Mouse (Mus musculus) erythroblast, embryonic 14.5 days (primary cell): ENCODE measurements around the gene Vmn2r89. TPM values are rescaled to one million over a fixed set of nuclear protein-coding genes. Genes with fewer than 3 reads are reported as not detected.

Experiments used
- H3K27me3 ChIP-seq: 2 replicates; pipeline ENCODE4 v1.6.1; 2012; ENCODE audit warnings: inconsistent platforms; ENCODE audit not compliant: control insufficient read depth
- H3K36me3 ChIP-seq: 2 replicates; pipeline ENCODE4 v1.6.1; 2012; ENCODE audit warnings: mild to moderate bottlenecking, inconsistent platforms; ENCODE audit not compliant: control insufficient read depth
- H3K4me1 ChIP-seq: 2 replicates; pipeline ENCODE4 v1.6.1; 2012; ENCODE audit warnings: inconsistent platforms; ENCODE audit not compliant: control insufficient read depth
- H3K4me3 ChIP-seq: replicated peaks from 2 replicates; pipeline ENCODE3; 2012; ENCODE audit warnings: moderate library complexity, mild to moderate bottlenecking, inconsistent platforms
- H3K9me3 ChIP-seq: 2 replicates; pipeline ENCODE4 v1.6.1; 2012; ENCODE audit warnings: low read length, inconsistent platforms, mixed read lengths; ENCODE audit not compliant: control insufficient read depth
- GATA1 ChIP-seq: IDR thresholded peaks from 2 replicates; pipeline ENCODE4 v1.6.1; 2012; ENCODE audit warnings: low read length, inconsistent platforms, mixed read lengths
- TAL1 ChIP-seq: IDR thresholded peaks from 3 replicates; pipeline ENCODE4 v1.6.1; 2012; ENCODE audit warnings: low read length, inconsistent platforms, mixed read lengths
- polyA plus RNA-seq: library from polyadenylated mRNA; stranded (reverse); fragments of >175 nt; gene quantifications from 2 replicates; pipeline ENCODE4 v1.2.3, GENCODE M21; 2012

The Vmn2r89 gene
- polyA plus RNA-seq, 1 experiment: not detected

DNA sequence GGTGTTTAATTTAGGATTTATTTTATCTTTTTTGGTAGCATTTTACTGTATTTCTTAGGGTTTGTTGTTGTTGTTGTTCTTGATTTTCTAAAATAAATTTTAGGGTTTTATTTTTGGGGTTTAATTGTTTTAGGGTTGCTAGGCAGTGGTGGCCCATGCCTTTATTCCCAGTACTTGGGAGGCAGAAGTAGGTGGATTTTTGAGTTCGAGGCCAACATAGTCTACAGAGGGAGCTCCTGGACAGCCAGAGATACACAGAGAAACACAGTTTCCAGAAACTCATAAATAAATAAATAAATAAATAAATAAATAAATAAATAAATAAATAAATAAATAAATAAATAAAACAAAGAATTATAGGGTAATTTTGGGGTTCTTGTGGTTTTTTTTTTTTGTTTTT, 32.0 kb downstream of the Vmn2r89 start:
- Histone ChIP-seq H3K36me3 (no peaks in the 10 kb centered on the region), H3K4me1 (no peaks in the 10 kb centered on the region), H3K4me3 (no peak overlapping the region), H3K9me3 (no peaks in the 10 kb centered on the region), H3K27me3 (no peaks in the 10 kb centered on the region)
- TF ChIP-seq TAL1: no peak
- TF ChIP-seq GATA1: no peak

GRCm38 (mm10) chr14:51486111-51486510, 34.5 kb downstream of the Vmn2r89 start:
- Histone ChIP-seq H3K4me3 (no peak overlapping the region), H3K36me3 (no peaks in the 10 kb centered on the region), H3K4me1 (no peaks in the 10 kb centered on the region), H3K9me3 (no peaks in the 10 kb centered on the region), H3K27me3 (no peaks in the 10 kb centered on the region)
- TF ChIP-seq GATA1 (no peak), TAL1 (no peak)

DNA sequence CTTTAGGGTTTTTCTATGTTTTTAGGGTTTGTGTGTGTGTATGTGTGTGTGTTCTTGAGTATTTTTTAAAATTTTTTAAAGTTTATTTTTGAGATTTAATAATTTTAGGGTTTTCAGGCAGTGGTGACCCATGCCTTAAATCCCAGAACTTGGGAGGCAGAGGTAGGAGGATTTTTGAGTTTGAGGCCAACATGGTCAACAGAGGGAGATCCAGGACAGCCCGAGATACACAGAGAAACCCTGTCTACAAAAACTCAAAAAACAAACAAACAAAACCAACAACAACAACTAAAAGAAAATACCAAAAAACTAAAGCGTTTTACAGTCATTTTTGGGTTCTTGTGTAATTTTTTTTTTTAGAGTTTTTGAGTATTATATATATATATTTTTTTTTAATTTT, 44.1 kb downstream of the Vmn2r89 start:
- no peak for TF ChIP-seq GATA1
- TF ChIP-seq TAL1: no peak
- H3K4me1 ChIP-seq: no peaks in the 10 kb centered on the region
- H3K27me3 ChIP-seq: no peaks in the 10 kb centered on the region
- H3K36me3 ChIP-seq: no peaks in the 10 kb centered on the region
- no peaks in the 10 kb centered on the region for H3K9me3 ChIP-seq
- no peak overlapping the region for H3K4me3 ChIP-seq

GRCm38 (mm10) chr14:51496955-51497354, 45.3 kb downstream of the Vmn2r89 start:
- H3K4me1 ChIP-seq: no peaks in the 10 kb centered on the region
- no peak for TF ChIP-seq GATA1
- TF ChIP-seq TAL1: no peak
- no peaks in the 10 kb centered on the region for H3K27me3 ChIP-seq
- H3K9me3 ChIP-seq: no peaks in the 10 kb centered on the region
- H3K4me3 ChIP-seq: no peak overlapping the region
- no peaks in the 10 kb centered on the region for H3K36me3 ChIP-seq

- H3K4me3 ChIP-seq: no peak overlapping the region
- H3K9me3 ChIP-seq: no peaks in the 10 kb centered on the region
- H3K4me1 ChIP-seq: no peaks in the 10 kb centered on the region
- no peaks in the 10 kb centered on the region for H3K36me3 ChIP-seq
- no peak for TF ChIP-seq TAL1
- no peaks in the 10 kb centered on the region for H3K27me3 ChIP-seq
Observed at GRCm38 (mm10) chr14:51497958-51498357, 46.3 kb downstream of the Vmn2r89 start.

DNA sequence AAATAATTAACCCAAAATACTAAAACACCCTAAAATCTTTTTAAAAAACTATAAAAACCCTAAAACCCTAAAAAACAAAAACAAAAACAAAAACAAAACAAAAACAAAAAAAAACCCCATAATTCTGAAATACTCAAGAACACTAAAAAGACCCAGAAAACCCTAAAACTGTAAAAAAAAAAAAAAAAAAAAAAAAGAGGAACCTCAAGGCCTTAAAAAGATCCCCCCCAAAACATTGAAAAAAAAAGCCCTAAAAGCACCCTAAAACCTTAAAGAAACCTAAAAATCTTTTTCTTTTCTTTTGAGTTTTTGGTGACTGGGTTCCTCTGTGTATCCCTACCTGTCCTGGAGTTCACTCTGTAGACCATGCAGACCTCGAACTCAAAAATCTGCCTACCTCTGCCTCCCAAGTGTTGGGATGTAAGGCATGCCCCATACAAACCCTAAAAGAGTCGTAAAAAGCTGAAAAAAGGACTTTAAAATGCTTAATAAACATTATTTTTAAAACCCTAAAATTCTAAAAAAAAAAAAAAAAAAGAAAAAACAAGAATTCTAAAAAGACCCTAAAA, 48.1 kb downstream of the Vmn2r89 start:
- TF ChIP-seq TAL1 (no peak), GATA1 (no peak)
- Histone ChIP-seq H3K36me3 (no peaks in the 10 kb centered on the region), H3K27me3 (no peaks in the 10 kb centered on the region), H3K4me3 (no peak overlapping the region), H3K4me1 (no peaks in the 10 kb centered on the region), H3K9me3 (no peaks in the 10 kb centered on the region)

- no peak for TF ChIP-seq GATA1
- TF ChIP-seq TAL1: no peak
- Histone ChIP-seq H3K4me1 (no peaks in the 10 kb centered on the region), H3K4me3 (no peak overlapping the region), H3K9me3 (no peaks in the 10 kb centered on the region), H3K27me3 (no peaks in the 10 kb centered on the region), H3K36me3 (no peaks in the 10 kb centered on the region)
Observed at GRCm38 (mm10) chr14:51500461-51500860, 48.8 kb downstream of the Vmn2r89 start.

GRCm38 (mm10) chr14:51507416-51507815, 55.8 kb downstream of the Vmn2r89 start:
- Histone ChIP-seq H3K4me3 (no peak overlapping the region), H3K9me3 (0 out of 2 replicates have a peak, but pooled peaks cover 3% of the 10 kb centered on the region), H3K4me1 (no peaks in the 10 kb centered on the region), H3K36me3 (no peaks in the 10 kb centered on the region), H3K27me3 (no peaks in the 10 kb centered on the region)
- TF ChIP-seq GATA1 (no peak), TAL1 (no peak)

Other genes starting within 250 kb of the Vmn2r89 start
- gene Ear14, start 248.5 kb upstream of the Vmn2r89 start, polyA plus RNA-seq: not detected in 2 replicates
- gene Rnase2a, start 195.7 kb upstream of the Vmn2r89 start, polyA plus RNA-seq: not detected in 2 replicates
- not detected in 2 replicates for gene Gm7247, start 90.1 kb upstream of the Vmn2r89 start, polyA plus RNA-seq
- not detected in 2 replicates for gene Vmn2r88, start 41.0 kb upstream of the Vmn2r89 start, polyA plus RNA-seq
- not detected in 2 replicates for gene Gm5622, start 100.9 kb downstream of the Vmn2r89 start, polyA plus RNA-seq
- not detected in 2 replicates for gene Gm17175, start 122.2 kb downstream of the Vmn2r89 start, polyA plus RNA-seq
- not detected in 2 replicates for gene Gm17174, start 140.3 kb downstream of the Vmn2r89 start, polyA plus RNA-seq
- not detected in 2 replicates for gene Gm17078, start 159.5 kb downstream of the Vmn2r89 start, polyA plus RNA-seq
- gene Gm4181, start 183.8 kb downstream of the Vmn2r89 start, polyA plus RNA-seq: not detected in 2 replicates
- not detected in 2 replicates for gene Gm17079, start 243.6 kb downstream of the Vmn2r89 start, polyA plus RNA-seq